Mouse (Mus musculus) heart, postnatal 25 days (tissue): ENCODE data around the gene Ttll7. TPM values are rescaled to one million over a fixed set of nuclear protein-coding genes. Genes with fewer than 3 reads are reported as not detected.
A peak's percentile ranks its signal among the peaks of the same experiment; 100 is the strongest.

Source experiments
- DNase-seq: peaks from one replicate; pipeline ENCODE4 v3.0.0; 2022; ENCODE audit warnings: low spot score
- intact Hi-C: fragments of 180-260 bp; cut with DNase I; formaldehyde crosslinking; loops from one replicate; pipeline ENCODE4 v1.15.1; 2025
- total RNA-seq, 2 experiments: library from RNA; stranded (reverse); gene quantifications; 2 replicates each; pipeline ENCODE4 v1.2.3; 2021

Ttll7 gene
- total RNA-seq: 1 to 10 TPM; 3.3 to 4.7 TPM

GRCm38 (mm10) chr3:146851966-146852891 lies at the start of gene Ttll7:
TSS of gene Ttll7 (plus strand) at chr3:146852367.
- intact Hi-C loops: loop anchor here (5.0 kb wide), 1 partner anchor 40 kb away; the partner anchor contains the start of gene Prkacb
- DNase-seq: peak; percentile 58

- no peak for DNase-seq
- intact Hi-C loops: loop anchor here (5.0 kb wide), 3 partner anchors 40 to 315 kb away; partner anchors contain the start of genes Gng5, Rpf1, Spata1 and Ttll7
These were observed 39.9 kb upstream of the Ttll7 start for GRCm38 (mm10) chr3:146812041-146812878.

GRCm38 (mm10) chr3:146812901-146813393 lies 39.2 kb upstream of the Ttll7 start, which contains the start of gene Prkacb:
TSS of gene Prkacb (minus strand) at chr3:146812990.
- intact Hi-C loops: loop anchor here (5.0 kb wide), 3 partner anchors 39 to 316 kb away; partner anchors contain the start of genes Gng5, Rpf1, Spata1 and Ttll7
- peak; percentile 88 for DNase-seq

GRCm38 (mm10) chr3:146813624-146814023 lies 38.5 kb upstream of the Ttll7 start:
- intact Hi-C loops: loop anchor here (5.0 kb wide), 3 partner anchors 39 to 316 kb away; partner anchors contain the start of genes Gng5, Rpf1, Spata1 and Ttll7
- DNase-seq: no peak

- DNase-seq: no peak
- intact Hi-C loops: no loop called here
These were observed 31.4 kb upstream of the Ttll7 start for GRCm38 (mm10) chr3:146820718-146821117.

- DNase-seq: peak; percentile 3
- intact Hi-C loops: no loop called here
These were observed 9.4 kb upstream of the Ttll7 start for GRCm38 (mm10) chr3:146842766-146843165.

- no peak for DNase-seq
- intact Hi-C loops: no loop called here
These were observed 8.7 kb upstream of the Ttll7 start for GRCm38 (mm10) chr3:146843470-146843869.

GRCm38 (mm10) chr3:146846237-146846636 lies 5.9 kb upstream of the Ttll7 start:
- DNase-seq: peak; percentile 27
- intact Hi-C loops: no loop called here

GRCm38 (mm10) chr3:146848112-146848511 lies 4.1 kb upstream of the Ttll7 start:
- intact Hi-C loops: no loop called here
- no peak for DNase-seq

- no peak for DNase-seq
- intact Hi-C loops: no loop called here
These were observed 2.8 kb upstream of the Ttll7 start for GRCm38 (mm10) chr3:146849360-146849759.

- intact Hi-C loops: loop anchor here (5.0 kb wide), 1 partner anchor 42 kb away; the partner anchor contains the start of gene Prkacb
- no peak for DNase-seq
These were observed 2.4 kb downstream of the Ttll7 start for GRCm38 (mm10) chr3:146854473-146855087.

GRCm38 (mm10) chr3:146857373-146857772 lies 5.2 kb downstream of the Ttll7 start:
- DNase-seq: no peak

GRCm38 (mm10) chr3:146860308-146860707 lies 8.1 kb downstream of the Ttll7 start:
- DNase-seq: no peak
- intact Hi-C loops: no loop called here

More at GRCm38 (mm10) chr3:146857373-146857772, 5.2 kb downstream of the Ttll7 start:
- intact Hi-C loops: no loop called here

GRCm38 (mm10) chr3:146866563-146866962 lies 14.4 kb downstream of the Ttll7 start:
- intact Hi-C loops: no loop called here
- no peak for DNase-seq

GRCm38 (mm10) chr3:146871954-146872353 lies 19.8 kb downstream of the Ttll7 start:
- intact Hi-C loops: no loop called here
- DNase-seq: no peak

- intact Hi-C loops: no loop called here
- DNase-seq: peak; percentile 17
These were observed 23.8 kb downstream of the Ttll7 start for GRCm38 (mm10) chr3:146875929-146876328.

GRCm38 (mm10) chr3:146893931-146894330 lies 41.8 kb downstream of the Ttll7 start:
- intact Hi-C loops: no loop called here
- no peak for DNase-seq

- intact Hi-C loops: loop anchor here (5.0 kb wide), 1 partner anchor 104 kb away; no protein-coding TSS in a partner anchor
- DNase-seq: no peak
These were observed 44.4 kb downstream of the Ttll7 start for GRCm38 (mm10) chr3:146896581-146896980.

GRCm38 (mm10) chr3:146900094-146900493 lies 47.9 kb downstream of the Ttll7 start:
- intact Hi-C loops: no loop called here
- no peak for DNase-seq
